Mouse (Mus musculus): ENCODE data around the gene Lrrn4cl. TPM values are rescaled to one million over a fixed set of nuclear protein-coding genes. Genes with fewer than 3 reads are reported as not detected.
"Not testable (repeated sequence)": the region's sequence is repeated elsewhere in the genome, so short reads cannot be mapped to it uniquely, and the experiment has no call there.

Lrrn4cl gene
- polyA plus RNA-seq, 1 experiment from 2014 or later: 3.5 TPM

DNA sequence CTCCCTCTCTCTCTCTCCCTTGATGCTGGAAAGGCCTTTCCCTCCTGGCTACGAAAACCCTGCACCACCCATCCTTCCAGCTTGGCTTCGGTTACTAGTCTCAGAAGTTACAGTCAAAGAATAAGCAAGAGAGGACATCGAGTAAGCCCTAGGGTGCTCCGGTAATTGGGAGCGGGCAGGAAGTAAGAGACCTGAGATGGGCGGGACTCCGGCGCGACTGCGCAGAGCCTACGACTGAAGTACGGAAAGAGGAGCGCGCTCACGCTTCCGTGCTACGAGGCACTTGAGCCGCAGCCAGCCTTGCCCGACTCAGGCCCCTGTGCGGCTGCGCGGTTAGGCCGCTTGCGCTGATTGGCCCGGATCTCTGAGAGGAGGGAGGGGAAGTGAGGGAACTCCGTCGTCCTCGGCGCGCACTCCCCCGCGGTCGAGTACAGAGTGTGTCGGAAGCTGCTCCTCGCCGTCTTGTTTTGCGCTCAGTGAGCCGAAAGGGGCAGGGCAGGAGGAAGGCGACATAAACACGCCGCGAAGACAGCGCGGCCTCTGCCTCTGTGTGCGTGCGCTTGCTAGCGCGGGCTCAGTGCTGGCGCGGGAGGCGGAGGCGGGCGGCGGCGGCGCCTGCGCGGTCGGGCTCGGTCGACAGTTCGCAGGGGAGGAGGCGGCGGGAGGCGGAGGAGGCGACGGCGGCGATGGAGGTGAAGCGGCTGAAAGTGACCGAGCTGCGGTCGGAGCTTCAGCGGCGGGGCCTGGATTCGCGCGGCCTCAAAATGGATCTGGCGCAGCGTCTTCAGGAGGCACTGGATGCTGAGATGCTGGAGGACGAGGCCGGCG lies 30.8 kb upstream of the Lrrn4cl start, which contains the start of gene Hnrnpul2:
Gene Hnrnpul2, plus strand, starts transcription at position 415 of the 828 bp plus-strand sequence.
- Histone ChIP-seq H3K4me1 (peaks cover 41% of the 10 kb centered on the region), H3K36me3 (peaks cover 42% of the 10 kb centered on the region), H3K4me2 (replicated peaks) (peak within 1 kb of the TSS; percentile 90), H3K27me3 (no peaks in the 10 kb centered on the region), H3K9ac (peak within 1 kb of the TSS; percentile 95), H3K4me3 (replicated peaks) (peak within 1 kb of the TSS; percentile 99), H3K27ac (replicated peaks) (peak within 1 kb of the TSS; percentile 100), H3K9me3 (replicated peaks) (no peaks in the 10 kb centered on the region)
- peak; percentile 96 for ATAC-seq (ENCODE audit: insufficient number of reproducible peaks, low FRiP score, low TSS enrichment, low read depth)
- under 1% methylated on average over 81 of the region's 83 CpGs for WGBS

DNA sequence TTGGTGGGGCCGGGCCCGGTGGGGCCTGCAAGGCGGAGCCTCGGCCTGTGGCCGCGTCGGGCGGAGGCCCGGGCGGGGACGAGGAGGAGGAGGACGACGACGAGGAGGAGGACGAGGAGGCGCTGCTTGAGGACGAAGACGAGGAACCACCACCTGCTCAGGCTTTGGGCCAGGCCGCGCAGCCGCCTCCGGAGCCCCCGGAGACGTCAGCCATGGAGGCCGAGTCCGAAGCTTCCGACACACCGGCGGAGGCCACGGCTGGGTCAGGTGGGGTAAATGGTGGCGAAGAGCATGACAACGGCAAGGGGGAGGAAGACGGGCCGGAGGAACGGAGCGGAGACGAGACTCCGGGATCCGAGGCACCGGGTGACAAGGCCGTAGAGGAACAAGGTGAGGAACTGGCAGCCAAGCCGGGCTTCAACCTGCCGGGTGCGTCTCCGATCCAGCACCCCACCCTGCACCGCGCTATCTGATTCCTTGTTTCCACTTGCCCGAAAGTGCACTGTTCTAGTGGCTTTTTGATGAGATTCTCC lies 30.1 kb upstream of the Lrrn4cl start:
- 0 out of 2 replicates have a peak, but pooled peaks have one; percentile 1 for ATAC-seq (ENCODE audit: insufficient number of reproducible peaks, low FRiP score, low TSS enrichment, low read depth)
- Histone ChIP-seq H3K4me1 (peaks cover 41% of the 10 kb centered on the region), H3K9me3 (replicated peaks) (no peaks in the 10 kb centered on the region), H3K4me2 (replicated peaks) (peak overlapping the region; percentile 73), H3K9ac (peak overlapping the region; percentile 95), H3K4me3 (replicated peaks) (peak overlapping the region; percentile 99), H3K27ac (replicated peaks) (peak overlapping the region; percentile 100), H3K27me3 (no peaks in the 10 kb centered on the region), H3K36me3 (peaks cover 42% of the 10 kb centered on the region)
- under 1% methylated on average over 48 of the region's 48 CpGs for WGBS

DNA sequence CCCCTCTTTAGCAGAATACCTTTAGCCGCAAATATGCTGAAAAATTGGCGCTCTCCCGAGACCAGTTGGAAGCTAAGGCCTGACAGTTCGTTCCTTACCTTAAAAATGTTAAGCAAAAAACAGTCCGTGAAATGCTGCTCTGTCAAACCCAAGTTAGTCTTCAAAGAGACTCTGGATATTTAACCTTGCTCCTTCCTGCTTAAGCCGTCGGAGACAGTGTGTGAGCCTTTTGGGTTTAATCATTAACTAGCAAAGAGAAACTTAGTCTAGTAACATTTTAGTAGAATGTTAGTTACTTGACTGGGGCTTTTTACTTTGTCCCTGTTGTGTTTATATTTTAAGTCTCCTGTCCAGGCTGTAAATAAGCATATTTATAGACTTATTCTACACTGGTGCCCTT lies 29.4 kb upstream of the Lrrn4cl start:
- 0 out of 2 replicates have a peak overlapping the region, but pooled peaks have one; percentile 100 for H3K27ac ChIP-seq (replicated peaks)
- H3K9me3 ChIP-seq (replicated peaks): no peaks in the 10 kb centered on the region
- peaks cover 36% of the 10 kb centered on the region for H3K4me1 ChIP-seq
- peak overlapping the region; percentile 73 for H3K4me2 ChIP-seq (replicated peaks)
- H3K27me3 ChIP-seq: no peaks in the 10 kb centered on the region
- peaks cover 42% of the 10 kb centered on the region for H3K36me3 ChIP-seq
- H3K4me3 ChIP-seq (replicated peaks): peak overlapping the region; percentile 99
- WGBS: 1% methylated on average over 7 of the region's 7 CpGs
- ATAC-seq (ENCODE audit: insufficient number of reproducible peaks, low FRiP score, low TSS enrichment, low read depth): no peak
- H3K9ac ChIP-seq: peak overlapping the region; percentile 95

DNA sequence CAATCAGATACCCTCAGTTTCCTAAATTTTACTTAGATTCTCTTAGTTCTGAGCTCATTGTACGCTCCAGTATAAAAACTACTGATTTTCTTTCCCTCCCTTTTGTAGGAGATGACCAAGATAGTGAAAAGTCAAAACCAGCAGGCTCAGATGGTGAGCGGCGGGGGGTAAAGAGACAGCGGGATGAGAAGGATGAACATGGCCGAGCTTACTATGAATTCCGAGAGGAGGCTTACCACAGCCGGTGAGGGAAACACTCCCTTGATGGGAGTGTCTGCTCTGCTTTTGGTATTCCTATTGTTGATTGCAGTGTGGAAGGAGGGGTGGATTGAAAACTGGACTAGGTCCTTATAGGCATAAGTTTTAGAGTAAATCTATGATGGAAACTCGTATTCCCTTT lies 27.9 kb upstream of the Lrrn4cl start:
- peak overlapping the region; percentile 73 for H3K4me2 ChIP-seq (replicated peaks)

DNA sequence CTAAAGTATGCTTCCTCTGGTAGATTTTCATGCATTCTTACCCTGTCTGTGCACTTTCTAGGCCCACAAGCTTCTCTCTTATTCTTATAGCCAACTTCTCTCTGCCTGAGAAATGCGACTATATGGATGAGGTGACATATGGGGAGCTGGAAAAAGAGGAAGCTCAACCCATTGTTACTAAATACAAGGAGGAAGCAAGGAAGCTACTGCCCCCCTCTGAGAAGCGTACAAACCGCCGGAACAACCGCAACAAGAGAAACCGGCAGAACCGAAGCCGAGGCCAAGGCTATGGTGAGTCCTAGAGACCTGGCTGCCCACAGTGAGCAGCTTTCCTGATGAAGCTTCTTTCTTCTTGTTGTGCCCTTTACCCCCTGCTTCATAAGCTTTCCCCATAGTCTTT lies 20.9 kb upstream of the Lrrn4cl start, which contains the start of gene AC129217.1:
Gene AC129217.1, plus strand, starts transcription at position 114 of the 400 bp plus-strand sequence.
- Histone ChIP-seq H3K27ac (replicated peaks) (no peak within 1 kb of the TSS), H3K27me3 (no peaks in the 10 kb centered on the region), H3K36me3 (peaks cover 97% of the 10 kb centered on the region), H3K4me3 (replicated peaks) (no peak within 1 kb of the TSS), H3K9me3 (replicated peaks) (no peaks in the 10 kb centered on the region), H3K4me1 (0 out of 2 replicates have a peak, but pooled peaks cover 3% of the 10 kb centered on the region), H3K9ac (no peak within 1 kb of the TSS), H3K4me2 (replicated peaks) (no peak within 1 kb of the TSS)
- WGBS: 86% methylated on average over 8 of the region's 8 CpGs
- ATAC-seq (ENCODE audit: insufficient number of reproducible peaks, low FRiP score, low TSS enrichment, low read depth): no peak

More for the DNA sequence above, 27.9 kb upstream of the Lrrn4cl start:
- Histone ChIP-seq H3K9ac (no peak overlapping the region), H3K4me1 (peaks cover 25% of the 10 kb centered on the region), H3K36me3 (peaks cover 49% of the 10 kb centered on the region), H3K4me3 (replicated peaks) (peak overlapping the region; percentile 99), H3K9me3 (replicated peaks) (no peaks in the 10 kb centered on the region), H3K27me3 (no peaks in the 10 kb centered on the region), H3K27ac (replicated peaks) (no peak overlapping the region)
- ATAC-seq (ENCODE audit: insufficient number of reproducible peaks, low FRiP score, low TSS enrichment, low read depth): no peak
- WGBS: 69% methylated on average over 8 of the region's 8 CpGs

DNA sequence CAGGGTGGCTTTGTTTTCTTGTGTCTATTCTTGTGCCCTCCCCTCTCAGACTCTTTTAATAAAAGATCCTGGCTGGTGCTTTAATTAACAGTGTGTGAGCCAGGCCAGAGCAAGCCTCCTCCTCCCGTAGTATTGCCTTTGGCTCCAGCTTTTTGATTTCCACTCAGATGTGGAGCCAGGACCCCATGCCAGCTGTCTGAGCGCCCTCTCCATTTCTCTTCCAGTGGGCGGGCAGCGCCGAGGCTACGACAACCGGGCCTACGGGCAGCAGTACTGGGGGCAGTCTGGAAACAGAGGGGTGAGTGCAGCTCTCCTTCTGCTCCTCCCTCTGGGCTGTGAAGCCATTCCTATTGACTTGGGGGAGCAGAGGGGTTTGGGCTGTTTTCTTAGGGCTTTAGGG lies 19.9 kb upstream of the Lrrn4cl start:
- Histone ChIP-seq H3K4me3 (replicated peaks) (no peak overlapping the region), H3K4me2 (replicated peaks) (no peak overlapping the region), H3K9me3 (replicated peaks) (no peaks in the 10 kb centered on the region), H3K9ac (no peak overlapping the region), H3K27ac (replicated peaks) (no peak overlapping the region), H3K36me3 (peaks cover 98% of the 10 kb centered on the region), H3K27me3 (no peaks in the 10 kb centered on the region), H3K4me1 (0 out of 2 replicates have a peak, but pooled peaks cover 3% of the 10 kb centered on the region)
- ATAC-seq (ENCODE audit: insufficient number of reproducible peaks, low FRiP score, low TSS enrichment, low read depth): no peak; the same call in 1 of the 2 replicates
- 91% methylated on average over 8 of the region's 8 CpGs for WGBS

DNA sequence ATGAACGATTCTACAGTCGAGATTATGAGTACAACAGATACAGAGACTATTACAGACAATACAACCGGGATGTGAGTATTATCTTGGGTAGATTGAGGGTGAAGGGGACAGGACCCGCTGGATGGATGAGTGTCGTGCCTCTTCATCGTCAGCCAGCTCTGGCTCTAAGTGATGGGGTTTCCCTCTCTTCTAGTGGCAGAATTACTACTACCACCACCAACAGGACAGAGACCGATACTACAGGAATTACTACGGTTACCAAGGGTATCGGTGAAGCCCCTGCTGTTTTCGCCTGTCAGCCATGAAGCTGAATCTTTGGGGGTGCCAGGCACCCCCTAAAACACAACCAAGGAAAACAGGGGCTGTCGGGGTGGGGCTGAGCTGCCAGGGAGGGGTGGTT lies 19.3 kb upstream of the Lrrn4cl start:
- no peak for ATAC-seq (ENCODE audit: insufficient number of reproducible peaks, low FRiP score, low TSS enrichment, low read depth)
- no peaks in the 10 kb centered on the region for H3K9me3 ChIP-seq (replicated peaks)
- H3K27ac ChIP-seq (replicated peaks): no peak overlapping the region
- H3K4me1 ChIP-seq: 0 out of 2 replicates have a peak, but pooled peaks cover 3% of the 10 kb centered on the region
- H3K4me2 ChIP-seq (replicated peaks): no peak overlapping the region
- 77% methylated on average over 11 of the region's 11 CpGs for WGBS
- H3K4me3 ChIP-seq (replicated peaks): no peak overlapping the region
- H3K9ac ChIP-seq: no peak overlapping the region
- peaks cover 93% of the 10 kb centered on the region for H3K36me3 ChIP-seq
- no peaks in the 10 kb centered on the region for H3K27me3 ChIP-seq

DNA sequence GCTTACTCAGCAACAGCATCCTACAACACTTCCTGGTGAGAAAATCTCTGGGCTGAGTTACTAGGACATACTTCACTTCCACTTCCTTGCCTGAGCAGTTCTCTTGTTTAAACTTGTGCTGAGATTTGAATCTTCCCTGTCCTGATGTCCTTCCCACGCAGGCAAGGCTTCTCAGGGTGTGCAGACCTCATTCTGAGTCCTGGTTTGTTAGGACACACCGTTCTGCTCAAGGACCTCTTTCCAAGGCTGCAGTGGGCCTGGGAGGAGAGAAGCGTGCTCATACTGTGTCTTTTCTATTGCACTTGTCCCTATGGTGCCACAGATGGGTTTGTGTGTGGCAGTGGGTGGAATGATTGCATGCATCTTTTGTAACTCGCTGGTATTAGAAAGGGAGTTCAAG lies 17.6 kb upstream of the Lrrn4cl start:
- no peak overlapping the region for H3K9ac ChIP-seq
- 83% methylated on average over 4 of the region's 4 CpGs for WGBS
- no peaks in the 10 kb centered on the region for H3K9me3 ChIP-seq (replicated peaks)
- H3K4me2 ChIP-seq (replicated peaks): no peak overlapping the region
- no peak for ATAC-seq (ENCODE audit: insufficient number of reproducible peaks, low FRiP score, low TSS enrichment, low read depth)
- H3K4me1 ChIP-seq: peaks cover 3% of the 10 kb centered on the region
- no peaks in the 10 kb centered on the region for H3K27me3 ChIP-seq
- no peak overlapping the region for H3K27ac ChIP-seq (replicated peaks)
- peaks cover 76% of the 10 kb centered on the region for H3K36me3 ChIP-seq
- H3K4me3 ChIP-seq (replicated peaks): no peak overlapping the region

DNA sequence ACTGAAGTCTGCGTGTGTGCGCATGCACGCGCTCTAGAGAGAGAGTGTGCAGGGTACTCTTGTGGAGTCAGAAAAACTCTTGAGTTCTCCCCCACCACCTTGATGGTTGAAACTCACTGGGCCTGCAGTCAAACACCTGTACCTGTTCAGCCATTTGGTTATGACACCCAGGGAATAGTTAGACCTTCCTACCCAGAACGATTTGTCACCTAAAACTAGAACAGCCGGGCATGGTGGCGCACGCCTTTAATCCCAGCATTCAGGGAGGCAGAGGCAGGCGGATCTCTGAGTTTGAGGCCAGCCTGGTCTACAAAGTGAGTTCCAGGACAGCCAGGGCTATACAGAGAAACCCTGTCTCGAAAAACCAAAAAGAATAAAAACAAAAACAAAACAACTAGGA lies 14.2 kb upstream of the Lrrn4cl start:
- H3K9ac ChIP-seq; ATAC-seq (ENCODE audit: insufficient number of reproducible peaks, low FRiP score, low TSS enrichment, low read depth); H3K4me2 ChIP-seq (replicated peaks); H3K9me3 ChIP-seq (replicated peaks); H3K4me3 ChIP-seq (replicated peaks); H3K27me3 ChIP-seq: not testable (repeated sequence)
- peak overlapping the region; percentile 98; the same call in 1 of the 2 replicates for H3K27ac ChIP-seq (replicated peaks)
- peaks cover 43% of the 10 kb centered on the region for H3K36me3 ChIP-seq
- WGBS: 97% methylated on average over 10 of the region's 10 CpGs
- peaks cover 32% of the 10 kb centered on the region for H3K4me1 ChIP-seq

DNA sequence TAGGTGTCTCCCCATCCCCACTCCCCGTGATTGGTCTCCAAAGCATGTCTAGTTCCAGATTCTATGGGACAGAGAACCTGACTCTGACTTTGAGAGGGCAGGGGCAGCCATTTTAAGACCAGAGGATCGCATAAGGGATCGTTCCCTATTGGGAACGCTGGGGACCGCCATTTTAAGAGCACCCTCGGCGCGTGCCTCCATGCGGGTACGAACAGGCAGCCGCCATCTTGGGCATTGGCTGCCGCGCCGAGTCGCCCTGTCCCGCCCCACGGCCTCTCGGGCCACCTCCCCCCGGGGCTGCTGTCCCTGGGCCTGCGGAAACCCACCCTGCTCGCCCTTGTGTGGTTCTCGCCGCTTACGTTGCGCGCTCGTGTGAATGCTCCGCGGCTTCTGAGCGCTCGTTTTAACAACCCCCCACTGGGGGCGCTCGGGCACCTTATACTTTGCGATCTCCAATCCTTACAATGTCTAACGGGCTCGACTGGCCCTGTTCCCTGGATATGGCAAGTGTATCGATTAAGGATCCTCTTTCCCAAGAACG lies 13.2 kb upstream of the Lrrn4cl start, which contains the start of gene Bscl2:
Gene Bscl2, plus strand, starts transcription at position 217 of the 541 bp plus-strand sequence.
- no peaks in the 10 kb centered on the region for H3K27me3 ChIP-seq
- H3K36me3 ChIP-seq: peaks cover 34% of the 10 kb centered on the region
- H3K9me3 ChIP-seq (replicated peaks): no peaks in the 10 kb centered on the region
- under 1% methylated on average over 38 of the region's 38 CpGs for WGBS
- peak; percentile 78 for ATAC-seq (ENCODE audit: insufficient number of reproducible peaks, low FRiP score, low TSS enrichment, low read depth)
- H3K4me1 ChIP-seq: peaks cover 32% of the 10 kb centered on the region
- H3K4me3 ChIP-seq (replicated peaks): peak within 1 kb of the TSS; percentile 61
- H3K27ac ChIP-seq (replicated peaks): peak within 1 kb of the TSS; percentile 98
- H3K4me2 ChIP-seq (replicated peaks): peak within 1 kb of the TSS; percentile 88
- H3K9ac ChIP-seq: peak within 1 kb of the TSS; percentile 80
